Mouse (Mus musculus): Measurements from ENCODE around the gene Nt5c. TPM values are rescaled to one million over a fixed set of nuclear protein-coding genes. Genes with fewer than 3 reads are reported as not detected.
A peak's percentile ranks its signal among the peaks of the same experiment; 100 is the strongest.

Gene Nt5c
- polyA plus RNA-seq, 1 experiment from 2014 or later, result 108 TPM

DNA sequence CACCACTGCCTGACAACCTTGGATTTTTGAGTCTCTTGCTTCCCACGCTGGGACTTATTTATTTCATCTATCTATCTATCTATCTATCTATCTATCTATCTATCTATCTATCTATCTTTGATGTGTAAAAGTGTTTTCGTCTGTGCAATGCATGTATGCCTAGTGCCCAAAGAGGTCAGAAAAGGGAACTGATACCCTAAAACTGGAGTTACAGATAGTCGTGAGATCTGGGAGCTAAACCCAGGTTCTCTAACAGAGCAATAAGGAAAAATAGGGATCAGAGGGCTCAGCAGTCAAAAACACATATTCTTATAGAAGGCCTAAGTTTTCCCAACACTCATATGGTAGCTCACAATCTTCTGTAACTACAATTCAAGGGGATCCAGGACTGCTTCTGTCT, 27.9 kb upstream of the Nt5c start:
- Histone ChIP-seq H3K4me1 (no peaks in the 10 kb centered on the region), H3K27ac (no peak overlapping the region), H3K9me3 (no peaks in the 10 kb centered on the region), H3K4me3 (no peak overlapping the region), H3K36me3 (replicated peaks) (peaks cover 10% of the 10 kb centered on the region; the same call in 1 of the 2 replicates), H3K4me2 (no peak overlapping the region), H3K27me3 (replicated peaks) (no peaks in the 10 kb centered on the region), H3K9ac (no peak overlapping the region)
- WGBS, result 92% methylated on average over 3 of the region's 3 CpGs
- no peak for ATAC-seq (replicated peaks)

GRCm38 (mm10) chr11:115518693-115519092, 27.0 kb upstream of the Nt5c start:
- Histone ChIP-seq H3K4me1 (no peaks in the 10 kb centered on the region), H3K36me3 (replicated peaks) (peaks cover 10% of the 10 kb centered on the region; the same call in 1 of the 2 replicates), H3K9ac (no peak overlapping the region), H3K4me3 (no peak overlapping the region), H3K27ac (no peak overlapping the region), H3K9me3 (no peaks in the 10 kb centered on the region), H3K27me3 (replicated peaks) (no peaks in the 10 kb centered on the region), H3K4me2 (no peak overlapping the region)
- no peak for ATAC-seq (replicated peaks)
- whole genome bisulfite sequencing, result 76% methylated on average over 9 of the region's 9 CpGs

DNA sequence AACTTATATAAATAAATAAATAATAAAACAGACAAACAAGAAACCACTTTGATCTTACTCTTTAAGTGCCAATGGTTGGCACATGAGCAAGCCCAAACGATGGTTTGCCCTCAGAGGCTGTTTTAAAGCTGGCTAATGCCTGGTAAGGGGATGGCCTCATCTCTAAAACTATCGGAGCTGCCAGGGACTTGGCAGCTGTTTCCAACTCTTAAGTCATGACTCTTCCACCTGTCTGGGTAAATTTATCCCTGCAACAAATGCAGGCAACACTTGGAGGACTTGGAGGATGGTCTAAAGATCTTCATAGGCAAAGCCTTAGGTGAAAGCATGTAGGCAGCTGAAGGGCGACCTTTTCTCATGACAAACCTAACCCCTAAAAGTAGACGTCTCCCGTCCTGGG, 25.3 kb upstream of the Nt5c start:
- Histone ChIP-seq H3K4me3 (no peak overlapping the region), H3K9me3 (no peaks in the 10 kb centered on the region), H3K27ac (no peak overlapping the region), H3K4me2 (no peak overlapping the region), H3K9ac (no peak overlapping the region), H3K27me3 (replicated peaks) (no peaks in the 10 kb centered on the region), H3K36me3 (replicated peaks) (peaks cover 3% of the 10 kb centered on the region; the same call in 1 of the 2 replicates), H3K4me1 (peaks cover 1% of the 10 kb centered on the region)
- ATAC-seq (replicated peaks), result no peak
- WGBS, result 85% methylated on average over 5 of the region's 5 CpGs

GRCm38 (mm10) chr11:115515021-115515420, 23.4 kb upstream of the Nt5c start:
- H3K4me1 ChIP-seq, result peaks cover 21% of the 10 kb centered on the region
- no peak overlapping the region for H3K9ac ChIP-seq
- H3K27me3 ChIP-seq (replicated peaks), result no peaks in the 10 kb centered on the region
- H3K4me3 ChIP-seq, result no peak overlapping the region
- no peak for ATAC-seq (replicated peaks)
- 79% methylated on average over 6 of the region's 6 CpGs for WGBS
- no peak overlapping the region for H3K27ac ChIP-seq
- no peaks in the 10 kb centered on the region for H3K36me3 ChIP-seq (replicated peaks)
- no peaks in the 10 kb centered on the region for H3K9me3 ChIP-seq
- H3K4me2 ChIP-seq, result no peak overlapping the region

DNA sequence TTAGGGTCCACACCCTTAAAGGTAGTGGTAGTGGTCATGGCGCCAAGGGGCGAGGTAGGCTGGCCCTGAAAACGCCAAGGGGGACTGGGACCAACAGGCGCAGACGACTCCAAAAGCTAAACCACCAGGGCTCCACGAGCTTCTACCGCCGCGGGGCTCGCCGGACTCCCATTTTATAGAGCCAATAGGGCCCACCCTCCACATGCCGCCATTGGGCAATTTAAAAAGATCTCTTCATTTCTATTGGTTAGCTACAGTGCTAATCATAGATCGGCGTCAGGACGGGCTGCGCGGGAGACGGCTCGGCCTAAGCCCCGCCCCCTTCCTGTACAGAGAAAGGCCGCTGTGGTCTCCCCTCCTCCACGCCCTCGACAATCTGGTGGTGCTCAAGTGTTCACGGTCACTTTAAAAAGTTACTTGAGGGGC, 22.6 kb upstream of the Nt5c start, which contains the start of gene Jpt1:
Jpt1 (minus strand) TSS at position 150 of the 426 bp plus-strand sequence.
- Histone ChIP-seq H3K9me3 (no peaks in the 10 kb centered on the region), H3K27ac (peak within 1 kb of the TSS; percentile 92), H3K9ac (peak within 1 kb of the TSS; percentile 98), H3K36me3 (replicated peaks) (no peaks in the 10 kb centered on the region), H3K27me3 (replicated peaks) (no peaks in the 10 kb centered on the region), H3K4me3 (peak within 1 kb of the TSS; percentile 86), H3K4me2 (peak within 1 kb of the TSS; percentile 69), H3K4me1 (peaks cover 25% of the 10 kb centered on the region)
- peak; percentile 97 for ATAC-seq (replicated peaks)
- under 1% methylated on average over 24 of the region's 24 CpGs for WGBS

GRCm38 (mm10) chr11:115513271-115514237, 21.9 kb upstream of the Nt5c start:
- Histone ChIP-seq H3K27me3 (replicated peaks) (no peaks in the 10 kb centered on the region), H3K9ac (peak overlapping the region; percentile 98), H3K36me3 (replicated peaks) (no peaks in the 10 kb centered on the region), H3K9me3 (no peaks in the 10 kb centered on the region), H3K27ac (peak overlapping the region; percentile 92), H3K4me1 (peaks cover 30% of the 10 kb centered on the region), H3K4me2 (peak overlapping the region; percentile 69), H3K4me3 (peak overlapping the region; percentile 86)
- WGBS, result under 1% methylated on average over 57 of the region's 57 CpGs
- ATAC-seq (replicated peaks), result peak; percentile 69

DNA sequence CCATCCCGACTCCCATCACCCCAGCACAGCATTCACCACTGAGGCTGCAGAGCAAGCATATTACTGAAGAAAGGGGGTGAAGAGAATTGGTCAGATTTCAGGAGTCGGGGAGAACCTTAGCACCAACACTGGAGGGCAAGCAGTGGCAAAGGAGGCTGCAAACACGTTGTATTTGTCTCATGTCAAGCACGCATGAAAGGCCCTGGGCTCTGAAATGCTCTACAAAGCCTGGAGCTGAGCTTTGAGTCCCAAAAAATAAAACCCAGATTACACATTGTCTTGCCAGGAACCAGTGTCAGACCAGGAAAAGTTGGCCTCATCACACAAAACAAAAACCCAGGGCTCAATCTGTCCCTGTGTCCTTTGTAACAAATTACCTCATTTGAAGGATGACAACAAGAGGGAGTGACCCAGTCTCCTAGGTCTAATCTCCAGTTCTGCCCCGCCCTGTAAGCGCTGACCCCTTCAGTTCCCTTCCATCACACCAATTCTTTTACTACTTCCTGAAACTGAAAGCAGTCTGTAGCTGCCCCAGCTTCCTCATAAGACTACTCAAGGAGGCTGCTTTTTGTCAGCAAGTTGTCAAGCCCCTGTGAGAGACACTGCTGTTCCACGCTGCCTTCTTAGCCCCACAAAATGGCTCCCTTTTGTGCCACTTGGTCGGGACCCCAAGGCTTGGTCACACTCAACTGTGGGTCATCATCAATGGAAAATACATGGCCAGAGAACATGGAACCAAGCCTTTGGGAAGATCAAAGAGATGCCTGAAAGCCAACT, 20.9 kb upstream of the Nt5c start:
- ATAC-seq (replicated peaks), result no peak
- Histone ChIP-seq H3K27ac (peak overlapping the region; percentile 92), H3K36me3 (replicated peaks) (no peaks in the 10 kb centered on the region), H3K4me3 (peak overlapping the region; percentile 86), H3K9ac (peak overlapping the region; percentile 98), H3K4me1 (peaks cover 40% of the 10 kb centered on the region), H3K4me2 (peak overlapping the region; percentile 69), H3K9me3 (no peaks in the 10 kb centered on the region), H3K27me3 (replicated peaks) (no peaks in the 10 kb centered on the region)
- 9% methylated on average over 8 of the region's 8 CpGs for whole genome bisulfite sequencing

DNA sequence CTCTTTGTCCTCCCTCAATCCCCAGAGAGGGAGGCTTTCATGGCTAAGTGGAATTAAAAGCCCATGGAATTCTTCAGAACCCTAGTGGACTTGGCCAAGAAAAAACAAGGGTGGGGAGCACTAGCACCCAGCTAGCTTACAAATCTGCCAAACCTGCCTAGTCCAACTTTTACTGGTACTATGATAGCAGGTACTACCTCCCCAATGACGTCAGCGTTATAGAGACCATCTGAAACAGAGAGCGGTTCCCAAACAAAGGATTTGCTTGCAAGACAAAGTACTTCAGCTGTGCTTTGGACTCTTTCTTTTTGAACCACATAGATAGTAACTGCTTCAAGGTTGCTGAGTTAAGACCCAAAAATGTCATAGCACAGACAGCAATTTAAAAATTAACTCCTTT, 20.3 kb upstream of the Nt5c start:
- 17% methylated on average over 3 of the region's 3 CpGs for WGBS
- Histone ChIP-seq H3K4me1 (peaks cover 46% of the 10 kb centered on the region), H3K9me3 (no peaks in the 10 kb centered on the region), H3K27ac (peak overlapping the region; percentile 92), H3K4me3 (peak overlapping the region; percentile 86), H3K36me3 (replicated peaks) (no peaks in the 10 kb centered on the region), H3K4me2 (peak overlapping the region; percentile 69), H3K9ac (peak overlapping the region; percentile 98), H3K27me3 (replicated peaks) (no peaks in the 10 kb centered on the region)
- ATAC-seq (replicated peaks), result no peak

- Histone ChIP-seq H3K27ac (0 out of 2 replicates have a peak overlapping the region, but pooled peaks have one; percentile 92), H3K4me1 (peaks cover 54% of the 10 kb centered on the region), H3K9ac (peak overlapping the region; percentile 98), H3K4me3 (peak overlapping the region; percentile 86), H3K9me3 (no peaks in the 10 kb centered on the region), H3K36me3 (replicated peaks) (no peaks in the 10 kb centered on the region), H3K4me2 (peak overlapping the region; percentile 69), H3K27me3 (replicated peaks) (no peaks in the 10 kb centered on the region)
- no peak for ATAC-seq (replicated peaks)
- WGBS, result 63% methylated on average over 2 of the region's 2 CpGs
Observed at GRCm38 (mm10) chr11:115511121-115511520, 19.5 kb upstream of the Nt5c start.

- peak overlapping the region; percentile 69 for H3K4me2 ChIP-seq
- H3K9ac ChIP-seq, result peak overlapping the region; percentile 11
- no peaks in the 10 kb centered on the region for H3K9me3 ChIP-seq
- no peak overlapping the region for H3K27ac ChIP-seq
- ATAC-seq (replicated peaks), result no peak
- 44% methylated on average over 5 of the region's 5 CpGs for whole genome bisulfite sequencing
- no peaks in the 10 kb centered on the region for H3K36me3 ChIP-seq (replicated peaks)
- no peaks in the 10 kb centered on the region for H3K27me3 ChIP-seq (replicated peaks)
- peaks cover 58% of the 10 kb centered on the region for H3K4me1 ChIP-seq
- H3K4me3 ChIP-seq, result peak overlapping the region; percentile 86
Observed at GRCm38 (mm10) chr11:115510507-115510888, 18.8 kb upstream of the Nt5c start.

DNA sequence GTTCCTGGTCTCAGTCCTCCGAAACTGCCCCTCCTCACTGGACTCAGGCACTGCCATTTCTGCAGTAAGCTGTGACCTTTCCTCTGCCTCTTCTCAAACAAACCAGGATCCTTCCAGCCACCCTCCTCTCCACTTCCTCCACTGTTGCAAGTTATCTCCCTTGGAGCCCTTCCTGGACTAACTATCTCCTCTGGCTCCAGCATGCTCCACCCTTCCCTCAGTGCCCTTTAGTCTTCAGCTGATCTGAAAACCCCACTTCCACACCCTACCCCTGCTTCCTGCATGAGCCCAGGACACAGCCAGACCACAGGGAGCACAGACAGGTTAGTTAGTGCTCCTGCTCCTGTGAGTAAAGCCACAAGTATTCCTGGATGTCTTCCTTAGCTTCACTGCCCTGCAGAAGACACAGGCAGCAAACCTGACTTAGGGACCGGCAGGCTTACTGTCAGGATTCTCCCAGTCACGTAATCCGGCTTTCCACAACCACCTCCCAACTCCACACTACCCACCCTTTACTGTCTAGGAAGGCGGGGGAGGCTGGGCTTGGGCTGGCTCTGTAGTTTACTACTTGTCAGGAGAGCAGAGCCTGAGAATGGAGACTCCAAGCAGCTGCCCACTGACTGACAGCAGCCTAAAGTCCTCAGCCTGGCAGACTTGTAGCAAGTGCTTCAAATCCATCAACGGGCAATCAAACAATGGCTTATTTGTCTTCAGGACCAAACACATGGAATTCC, 18.3 kb upstream of the Nt5c start:
- H3K9me3 ChIP-seq, result no peaks in the 10 kb centered on the region
- 28% methylated on average over 6 of the region's 6 CpGs for WGBS
- H3K27me3 ChIP-seq (replicated peaks), result no peaks in the 10 kb centered on the region
- peak overlapping the region; percentile 11; the same call in 1 of the 2 replicates for H3K9ac ChIP-seq
- H3K4me2 ChIP-seq, result peak overlapping the region; percentile 69
- no peak overlapping the region for H3K27ac ChIP-seq
- no peaks in the 10 kb centered on the region for H3K36me3 ChIP-seq (replicated peaks)
- ATAC-seq (replicated peaks), result no peak
- peak overlapping the region; percentile 86 for H3K4me3 ChIP-seq
- peaks cover 63% of the 10 kb centered on the region for H3K4me1 ChIP-seq
